ENCODE assay signal across 8 mouse cellular contexts in genomic region chr2:30205629-30206357, GRCm38 (mm10). TPM values are rescaled to one million over a fixed set of nuclear protein-coding genes. Genes with fewer than 3 reads are reported as not detected.
DNase-seq lines count a peak whose midpoint lies in the region; ATAC-seq and TF ChIP-seq lines count a peak whose summit lies in the region.

Kyat1 (minus strand) TSS chr2:30205847.

- peak; percentile 96 for DNase-seq in CH12.LX (ENCODE audit: extremely low read depth)
- peak; percentile 95 for DNase-seq in c-Kit-positive CD71-positive TER-119-negative erythroid progenitor cells, embryonic 14.5 days (ENCODE audit: low read depth)
- DNase-seq in forebrain, embryonic 11.5 days (ENCODE audit: low spot score) = peak; percentile 93
- DNase-seq in kidney, postnatal 36 days = peak; percentile 97 to 98
- DNase-seq in telencephalon, adult 2 months (ENCODE audit: low read depth, low spot score) = peak; percentile 98

- under 1% methylated on average over 44 of the region's 44 CpGs for WGBS in forebrain, embryonic 11.5 days
- WGBS in heart, embryonic 16.5 days = under 1% methylated on average over 44 of the region's 44 CpGs
- WGBS in liver, embryonic 15.5 days (ENCODE audit: insufficient replicate concordance) = under 1% methylated on average over 44 of the region's 44 CpGs
- WGBS in neural tube, embryonic 12.5 days = under 1% methylated on average over 44 of the region's 44 CpGs

- H3K4me1 ChIP-seq in CH12.LX (ENCODE audit: control insufficient read depth in 1 of 2, insufficient read depth in 2 of 2) = peaks cover 8 to 16% of the 10 kb centered on the region in 2 experiments
- peaks cover 3% of the 10 kb centered on the region for H3K4me1 ChIP-seq in forebrain, embryonic 11.5 days (replicated peaks; ENCODE audit: control insufficient read depth, insufficient read depth, low read length)
- peaks cover 17% of the 10 kb centered on the region for H3K4me1 ChIP-seq in heart, embryonic 16.5 days (ENCODE audit: control insufficient read depth, insufficient read depth, low read length)
- H3K4me1 ChIP-seq in liver, embryonic 15.5 days (replicated peaks) = peaks cover 39% of the 10 kb centered on the region
- peaks cover 16% of the 10 kb centered on the region for H3K4me1 ChIP-seq in neural tube, embryonic 12.5 days

- peak within 1 kb of the TSS; percentile 62 for H3K9ac ChIP-seq in CH12.LX (ENCODE audit: insufficient read depth, low read depth)
- peak within 1 kb of the TSS; percentile 58 for H3K9ac ChIP-seq in forebrain, embryonic 11.5 days (ENCODE audit: low read length)
- peak within 1 kb of the TSS; percentile 81 for H3K9ac ChIP-seq in heart, embryonic 16.5 days (ENCODE audit: low read length)
- H3K9ac ChIP-seq in liver, embryonic 15.5 days = peak within 1 kb of the TSS; percentile 66
- H3K9ac ChIP-seq in neural tube, embryonic 12.5 days = peak within 1 kb of the TSS; percentile 60

- H3K79me2 ChIP-seq in CH12.LX (replicated peaks; ENCODE audit: control insufficient read depth, extremely low read depth, insufficient read depth, poor library complexity, severe bottlenecking) = no peaks in the 10 kb centered on the region

- no peak for TF ChIP-seq RAD21 in CH12.LX (IDR thresholded peaks at IDR 0.05; ENCODE audit: low read depth, low read length)

- H3K27ac ChIP-seq in CH12.LX (ENCODE audit: insufficient read depth, low read depth) = no peak within 1 kb of the TSS
- no peak within 1 kb of the TSS for H3K27ac ChIP-seq in forebrain, embryonic 11.5 days (ENCODE audit: low read depth, low read length)
- H3K27ac ChIP-seq in heart, embryonic 16.5 days (ENCODE audit: low read length) = peak within 1 kb of the TSS; percentile 91
- H3K27ac ChIP-seq in liver, embryonic 15.5 days (replicated peaks) = peak within 1 kb of the TSS; percentile 73
- peak within 1 kb of the TSS; percentile 26; the same call in 1 of the 2 replicates for H3K27ac ChIP-seq in neural tube, embryonic 12.5 days

- peak within 1 kb of the TSS; percentile 90 for H3K4me2 ChIP-seq in CH12.LX (ENCODE audit: insufficient read depth, low read depth, poor library complexity, severe bottlenecking)
- H3K4me2 ChIP-seq in forebrain, embryonic 11.5 days (ENCODE audit: low read depth, low read length, severe bottlenecking) = peak within 1 kb of the TSS; percentile 79
- peak within 1 kb of the TSS; percentile 90 for H3K4me2 ChIP-seq in heart, embryonic 16.5 days (ENCODE audit: low read depth, low read length)
- H3K4me2 ChIP-seq in liver, embryonic 15.5 days = peak within 1 kb of the TSS; percentile 84
- peak within 1 kb of the TSS; percentile 88 for H3K4me2 ChIP-seq in neural tube, embryonic 12.5 days (replicated peaks)

- no peaks in the 10 kb centered on the region for H3K9me3 ChIP-seq in CH12.LX (replicated peaks; ENCODE audit: low read length)
- no peaks in the 10 kb centered on the region for H3K9me3 ChIP-seq in forebrain, embryonic 11.5 days (ENCODE audit: control insufficient read depth, low read length)
- H3K9me3 ChIP-seq in heart, embryonic 16.5 days (replicated peaks; ENCODE audit: control insufficient read depth, low read length) = no peaks in the 10 kb centered on the region
- no peaks in the 10 kb centered on the region for H3K9me3 ChIP-seq in liver, embryonic 15.5 days (replicated peaks)
- H3K9me3 ChIP-seq in neural tube, embryonic 12.5 days = no peaks in the 10 kb centered on the region

- peak within 1 kb of the TSS; percentile 60 to 83 (median 65) for H3K4me3 ChIP-seq in CH12.LX (replicated peaks in 1 of 3; ENCODE audit: low read depth in 2 of 3, low read length in 2 of 3, poor library complexity in 1 of 3)
- H3K4me3 ChIP-seq in forebrain, embryonic 11.5 days (ENCODE audit: low read depth, low read length) = peak within 1 kb of the TSS; percentile 64
- peak within 1 kb of the TSS; percentile 79 for H3K4me3 ChIP-seq in heart, embryonic 16.5 days (ENCODE audit: low read length)
- peak within 1 kb of the TSS; percentile 77 for H3K4me3 ChIP-seq in liver, embryonic 15.5 days (replicated peaks)
- H3K4me3 ChIP-seq in neural tube, embryonic 12.5 days = peak within 1 kb of the TSS; percentile 54

- peaks cover 23% of the 10 kb centered on the region for H3K27me3 ChIP-seq in CH12.LX (replicated peaks)
- H3K27me3 ChIP-seq in forebrain, embryonic 11.5 days (ENCODE audit: control insufficient read depth, insufficient read depth, low read length) = no peaks in the 10 kb centered on the region
- no peaks in the 10 kb centered on the region for H3K27me3 ChIP-seq in heart, embryonic 16.5 days (ENCODE audit: control insufficient read depth, insufficient read depth, low read length)
- no peaks in the 10 kb centered on the region for H3K27me3 ChIP-seq in liver, embryonic 15.5 days
- H3K27me3 ChIP-seq in neural tube, embryonic 12.5 days (replicated peaks) = no peaks in the 10 kb centered on the region

- H3K36me3 ChIP-seq in CH12.LX (replicated peaks in 1 of 2; ENCODE audit: control insufficient read depth in 1 of 2, insufficient read depth in 1 of 2, low read length in 1 of 2) = no peaks in the 10 kb centered on the region
- no peaks in the 10 kb centered on the region for H3K36me3 ChIP-seq in forebrain, embryonic 11.5 days (ENCODE audit: control insufficient read depth, insufficient read depth, low read length)
- no peaks in the 10 kb centered on the region for H3K36me3 ChIP-seq in heart, embryonic 16.5 days (ENCODE audit: control insufficient read depth, insufficient read depth)
- H3K36me3 ChIP-seq in liver, embryonic 15.5 days (replicated peaks) = no peaks in the 10 kb centered on the region
- no peaks in the 10 kb centered on the region for H3K36me3 ChIP-seq in neural tube, embryonic 12.5 days

- in situ Hi-C loops in CH12.LX (cut with MboI; ENCODE audit: low pct_ligation_motif_present, low pct_unique_long_range_greater_than_20kb, low sequenced_read_pairs) = no loop called here

- dilution Hi-C loops in CH12.LX (cut with MboI; ENCODE audit: extremely low pct_ligation_motif_present, extremely low pct_unique_long_range_greater_than_20kb, low sequenced_read_pairs) = no loop called here

- no peak for TF ChIP-seq EP300 in CH12.LX (IDR thresholded peaks at IDR 0.05; ENCODE audit: low read length)

- peak; percentile 87 for TF ChIP-seq POLR2A in CH12.LX (IDR thresholded peaks at IDR 0.05; ENCODE audit: low read depth, low read length)

- TF ChIP-seq CTCF in CH12.LX (conservative IDR thresholded peaks at IDR 0.05 in 1 of 2, IDR thresholded peaks at IDR 0.05 in 1 of 2; ENCODE audit: low read depth in 2 of 2, low read length in 2 of 2) = no peak

- ATAC-seq in forebrain, embryonic 11.5 days (replicated peaks; ENCODE audit: low FRiP score) = peak; percentile 95
- peak; percentile 98 for ATAC-seq in heart, embryonic 16.5 days (replicated peaks; ENCODE audit: extremely low read depth, insufficient read depth, low FRiP score)
- ATAC-seq in liver, embryonic 15.5 days (ENCODE audit: insufficient read depth) = peak; percentile 86
- peak; percentile 94 for ATAC-seq in neural tube, embryonic 12.5 days (ENCODE audit: low FRiP score, low read depth)

TF ChIP-seq in CH12.LX, 34 proteins besides CTCF, POLR2A, EP300 and RAD21 (continues in another document):
- no peak for TF ChIP-seq IRF4 (IDR thresholded peaks at IDR 0.05; ENCODE audit: low read depth, low read length)
- peak; percentile 48; the same call in 1 of the 2 replicates for TF ChIP-seq MAFK (IDR thresholded peaks at IDR 0.05; ENCODE audit: insufficient replicate concordance, low read length)
- peak; percentile 75 for TF ChIP-seq MEF2A (IDR thresholded peaks at IDR 0.05; ENCODE audit: borderline replicate concordance, low read depth, low read length)
- no peak; the same call in 1 of the 2 replicates for TF ChIP-seq GABPA (IDR thresholded peaks at IDR 0.05; ENCODE audit: insufficient replicate concordance, low read depth, low read length)
- peak; percentile 99 for TF ChIP-seq SIN3A (IDR thresholded peaks at IDR 0.05; ENCODE audit: low read length)
- TF ChIP-seq BHLHE40 (IDR thresholded peaks at IDR 0.05; ENCODE audit: low read depth, low read length) = peak; percentile 88
- no peak for TF ChIP-seq ZC3H11A (IDR thresholded peaks at IDR 0.05; ENCODE audit: low read depth, low read length)
- peak; percentile 89 for TF ChIP-seq MAX (IDR thresholded peaks at IDR 0.05; ENCODE audit: low read length)
- TF ChIP-seq TCF12 (IDR thresholded peaks at IDR 0.05; ENCODE audit: low read depth, low read length) = peak; percentile 85
- TF ChIP-seq TBP (conservative IDR thresholded peaks at IDR 0.05; ENCODE audit: low read depth, low read length) = peak; percentile 90
- TF ChIP-seq NRF1 (IDR thresholded peaks at IDR 0.05; ENCODE audit: low read depth, low read length) = peak; percentile 37; the same call in 1 of the 2 replicates
- TF ChIP-seq POLR2AphosphoS2 (IDR thresholded peaks at IDR 0.05; ENCODE audit: low read depth, low read length) = peak; percentile 37; the same call in 1 of the 2 replicates
- TF ChIP-seq MYC (IDR thresholded peaks at IDR 0.05; ENCODE audit: low read depth, low read length) = no peak
- no peak for TF ChIP-seq ZKSCAN1 (IDR thresholded peaks at IDR 0.05; ENCODE audit: borderline replicate concordance, low read depth, low read length)
- peak; percentile 42; the same call in 1 of the 2 replicates for TF ChIP-seq JUN (IDR thresholded peaks at IDR 0.05; ENCODE audit: insufficient read depth, low read depth, low read length)
- no peak for TF ChIP-seq ZNF384 (IDR thresholded peaks at IDR 0.05; ENCODE audit: low read depth, low read length)
- peak; percentile 67; the same call in 1 of the 2 replicates for TF ChIP-seq KAT2A (IDR thresholded peaks at IDR 0.05; ENCODE audit: insufficient replicate concordance, low read length)
- peak; percentile 71; the same call in 1 of the 2 replicates for TF ChIP-seq UBTF (IDR thresholded peaks at IDR 0.05; ENCODE audit: low read depth, low read length)
- peak; percentile 61; the same call in 1 of the 2 replicates for TF ChIP-seq ETS1 (conservative IDR thresholded peaks at IDR 0.05; ENCODE audit: low read depth, low read length)
- TF ChIP-seq RCOR1 (conservative IDR thresholded peaks at IDR 0.05; ENCODE audit: low read depth, low read length) = 0 out of 2 replicates have a peak, but pooled peaks have one; percentile 55
- peak; percentile 59 for TF ChIP-seq JUND (conservative IDR thresholded peaks at IDR 0.05; ENCODE audit: low read depth, low read length)
- TF ChIP-seq ELF1 (IDR thresholded peaks at IDR 0.05; ENCODE audit: low read depth, low read length) = peak; percentile 89

RNA-seq across cellular contexts. Expression of gene Kyat1, which starts in this region (rescaled TPM):
- 5.3 and 7.0 TPM in 2 replicates for total RNA-seq in CH12.LX (2012; rRNA removed)
- 5.0 and 5.5 TPM in 2 replicates for total RNA-seq in CH12.LX (2014; rRNA removed)
- polyA plus RNA-seq in CH12.LX (2012; ENCODE audit: insufficient read length, low read depth) = 5.2 and 5.4 TPM in 2 replicates
- 8.4 and 9.6 TPM in 2 replicates for polyA plus RNA-seq in forebrain, embryonic 11.5 days (2014; fragmentation: Nextera tagmentation; extraction: Ambion mirVana)
- polyA plus RNA-seq in heart, embryonic 16.5 days (2015; fragmentation: Nextera tagmentation; extraction: Ambion mirVana) = 26.9 and 28.1 TPM in 2 replicates
- 11.7 and 13.9 TPM in 2 replicates for polyA plus RNA-seq in liver, embryonic 15.5 days (2015; fragmentation: Nextera tagmentation; extraction: Ambion mirVana)
- 12.5 and 12.7 TPM in 2 replicates for polyA plus RNA-seq in neural tube, embryonic 12.5 days (2016; fragmentation: Nextera tagmentation; extraction: Ambion mirVana)

Comparison
In these comparisons a context has a peak if more than half of its experiments do, and no peak if none do; other contexts are left out.
1. H3K27ac ChIP-seq: peak in heart, embryonic 16.5 days (single experiment), liver, embryonic 15.5 days (single experiment) and neural tube, embryonic 12.5 days (single experiment); none in CH12.LX (single experiment) and forebrain, embryonic 11.5 days (single experiment).
2. Peak in every context shown above with its lines, with median percentiles within 50 percentile points of each other: DNase-seq, H3K4me2 ChIP-seq, H3K4me3 ChIP-seq, H3K9ac ChIP-seq and ATAC-seq.